Mouse (Mus musculus) kidney, postnatal 25 days (tissue): ENCODE data around the gene Gm6034.
"Not testable (repeated sequence)": the region's sequence is repeated elsewhere in the genome, so short reads cannot be mapped to it uniquely, and the experiment has no call there.

Source experiments
- DNase-seq, 2 experiments: peaks; one replicate each; pipeline ENCODE4 v3.0.0; 2021; ENCODE audit warnings: mixed read lengths in 2 of 2

The Gm6034 gene

DNA sequence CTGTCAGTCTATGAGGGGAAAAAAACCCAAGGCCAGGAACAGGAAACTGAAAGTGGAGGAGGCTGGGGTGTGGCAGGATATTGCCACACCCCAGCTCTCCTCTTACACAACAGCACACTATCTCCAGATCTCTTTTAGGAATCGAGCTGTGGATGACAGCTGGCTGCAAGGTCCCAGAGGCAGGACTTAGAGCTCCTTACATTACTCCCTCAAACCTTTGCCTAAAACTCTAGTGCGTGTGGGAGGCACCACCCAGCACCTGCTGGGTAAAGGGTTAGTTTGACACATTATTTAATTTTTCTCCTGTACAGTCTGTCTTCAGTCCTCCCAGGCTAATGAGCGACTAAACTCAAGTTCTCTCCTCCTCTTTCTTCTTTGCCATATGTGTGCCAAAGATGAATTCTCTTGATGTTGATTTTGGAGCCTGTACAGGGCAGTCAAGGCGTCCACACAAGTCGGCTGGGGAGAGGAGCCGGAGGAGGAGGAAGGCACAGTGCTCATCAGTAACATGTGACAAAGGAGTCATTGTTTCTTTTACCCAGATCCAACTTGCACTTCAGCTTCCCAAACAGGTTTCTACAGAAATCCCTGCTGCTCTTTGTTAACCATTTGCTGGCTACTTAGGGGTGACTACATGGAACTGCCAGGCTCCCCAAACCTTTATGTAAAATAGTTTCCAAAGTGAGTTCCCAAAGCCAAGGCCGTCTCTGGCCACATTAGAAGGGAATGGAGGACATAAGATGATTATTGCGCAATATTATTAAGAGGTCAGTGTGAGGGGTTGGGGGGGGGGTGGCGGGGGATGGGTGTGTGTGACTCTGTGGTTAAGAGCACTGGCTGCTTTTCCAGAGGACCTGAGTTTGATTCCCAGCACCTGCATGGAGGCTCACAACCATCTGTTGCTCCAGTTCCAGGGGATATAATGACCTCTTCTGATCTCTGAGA, 18.8 kb upstream of the Gm6034 start:
- peak; percentile 48 to 61 for DNase-seq

DNA sequence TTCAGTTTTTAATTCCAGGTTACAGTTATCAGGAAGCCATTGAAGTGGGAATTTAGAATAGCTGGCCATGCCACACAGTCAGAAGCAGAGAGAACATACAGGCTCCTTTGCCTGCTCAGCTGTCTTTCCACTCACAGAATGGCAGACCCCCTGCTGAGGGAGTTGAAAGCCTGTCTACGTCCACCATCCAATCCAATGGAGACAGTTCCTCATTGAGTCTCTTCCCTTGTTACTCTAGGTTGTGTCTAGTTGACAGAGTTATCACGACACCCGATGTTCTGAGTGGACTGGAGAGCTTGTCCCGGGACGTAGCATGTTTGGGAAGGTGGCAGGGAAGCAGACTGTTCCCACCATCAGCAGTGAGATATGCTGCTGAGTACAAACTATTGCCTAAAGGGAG, 17.6 kb upstream of the Gm6034 start:
- no peak for DNase-seq

DNA sequence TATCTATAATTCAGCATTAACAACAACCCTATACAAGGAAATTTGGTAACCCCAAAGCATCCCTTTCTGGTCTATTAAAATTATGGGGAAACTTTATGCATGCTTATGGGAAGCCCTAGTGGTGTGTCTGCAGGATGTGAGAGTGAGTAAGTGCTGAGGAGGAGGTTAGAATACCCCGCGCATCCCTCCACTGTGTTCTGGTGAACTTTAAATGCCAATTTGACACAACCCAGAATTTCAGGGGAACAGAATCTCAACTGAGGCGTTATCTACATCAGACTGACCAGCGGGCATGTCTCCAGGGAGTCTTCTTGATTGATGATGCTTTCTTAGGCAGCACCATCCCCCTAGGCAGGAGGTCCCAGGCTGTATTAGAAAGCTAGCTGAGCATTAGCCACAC, 16.9 kb upstream of the Gm6034 start:
- no peak for DNase-seq

DNA sequence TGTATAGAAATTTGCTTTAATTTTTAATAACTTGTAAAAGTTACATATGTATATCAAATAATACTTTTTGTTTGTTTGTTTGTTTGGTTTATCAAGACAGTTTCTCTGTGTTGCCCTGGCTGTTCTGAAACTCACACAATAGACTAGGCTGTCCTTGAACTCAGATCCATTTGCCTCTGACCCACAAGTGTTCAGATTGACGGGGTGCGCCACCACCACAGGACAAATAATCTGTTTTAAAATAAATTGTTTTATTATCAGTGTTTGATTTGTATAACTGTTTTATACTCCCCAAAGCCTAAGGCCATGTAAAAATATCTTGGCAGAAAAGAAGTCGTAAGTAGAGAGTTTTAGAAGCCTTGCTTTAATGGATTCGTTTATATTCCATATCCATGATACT, 15.1 kb upstream of the Gm6034 start:
- no peak for DNase-seq

DNA sequence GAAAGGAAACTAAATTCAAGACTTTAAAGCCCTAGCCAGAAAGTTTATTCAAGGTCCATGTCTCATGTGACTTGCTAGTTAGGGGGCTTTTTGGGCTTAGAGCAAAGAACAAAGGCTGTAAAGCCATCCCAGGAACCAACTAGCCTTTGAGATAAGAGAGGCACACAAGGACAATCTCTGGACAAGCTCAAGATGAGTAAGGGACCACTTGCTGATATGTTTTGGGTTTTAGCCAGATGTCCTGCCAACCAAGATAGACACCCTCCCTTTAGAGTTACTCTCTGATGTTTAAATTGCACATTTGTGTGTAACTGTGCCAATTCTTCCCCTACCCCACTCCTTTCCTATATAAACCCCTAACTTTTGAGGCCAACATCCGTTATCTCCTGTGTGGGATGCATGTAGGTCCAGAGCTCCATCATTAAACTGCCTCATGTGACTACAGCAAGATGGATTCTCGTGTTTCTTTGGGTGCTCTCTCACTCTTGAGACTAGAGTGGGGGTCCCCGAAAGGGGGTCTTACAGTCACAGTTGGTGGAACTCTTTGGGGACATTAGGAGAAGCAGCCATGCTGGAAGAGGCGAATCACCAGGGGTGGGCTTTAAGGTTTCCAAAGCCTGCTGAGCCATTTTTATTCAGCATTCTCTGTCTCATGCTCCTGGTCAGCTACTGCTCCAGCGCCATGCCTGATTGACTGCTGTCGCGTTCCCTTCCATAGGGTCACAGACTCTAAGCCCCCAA, 13.7 kb upstream of the Gm6034 start:
- no peak for DNase-seq

DNA sequence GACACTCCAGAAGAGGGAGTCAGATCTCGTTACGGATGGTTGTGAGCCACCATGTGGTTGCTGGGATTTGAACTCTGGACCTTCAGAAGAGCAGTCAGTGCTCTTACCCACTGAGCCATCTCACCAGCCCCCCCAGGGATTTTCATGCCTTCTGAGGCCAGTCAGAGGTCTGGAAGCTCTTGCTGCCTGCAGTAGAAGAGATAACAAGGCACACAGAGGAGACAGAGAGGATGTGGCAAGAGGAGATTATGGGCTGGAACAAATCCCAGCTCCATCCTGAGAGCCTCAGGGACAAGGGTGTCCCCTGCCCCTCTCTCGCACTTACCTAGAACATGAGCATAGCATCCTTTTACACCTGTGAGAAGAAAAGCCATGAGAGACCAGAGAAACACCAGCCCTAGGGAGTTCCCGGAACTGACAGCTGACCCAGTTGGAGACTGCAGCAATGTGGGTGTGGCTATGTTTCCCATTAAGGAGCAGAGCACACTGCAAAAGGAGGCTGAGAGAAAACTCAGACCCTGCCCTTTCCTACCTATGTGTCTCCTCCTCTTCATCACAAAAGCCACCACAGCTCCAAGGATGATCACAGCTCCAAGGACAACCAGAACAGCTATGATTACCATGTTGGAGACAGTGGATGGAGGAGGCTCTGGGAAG, 12.6 kb upstream of the Gm6034 start:
- DNase-seq, result not testable (repeated sequence)

DNA sequence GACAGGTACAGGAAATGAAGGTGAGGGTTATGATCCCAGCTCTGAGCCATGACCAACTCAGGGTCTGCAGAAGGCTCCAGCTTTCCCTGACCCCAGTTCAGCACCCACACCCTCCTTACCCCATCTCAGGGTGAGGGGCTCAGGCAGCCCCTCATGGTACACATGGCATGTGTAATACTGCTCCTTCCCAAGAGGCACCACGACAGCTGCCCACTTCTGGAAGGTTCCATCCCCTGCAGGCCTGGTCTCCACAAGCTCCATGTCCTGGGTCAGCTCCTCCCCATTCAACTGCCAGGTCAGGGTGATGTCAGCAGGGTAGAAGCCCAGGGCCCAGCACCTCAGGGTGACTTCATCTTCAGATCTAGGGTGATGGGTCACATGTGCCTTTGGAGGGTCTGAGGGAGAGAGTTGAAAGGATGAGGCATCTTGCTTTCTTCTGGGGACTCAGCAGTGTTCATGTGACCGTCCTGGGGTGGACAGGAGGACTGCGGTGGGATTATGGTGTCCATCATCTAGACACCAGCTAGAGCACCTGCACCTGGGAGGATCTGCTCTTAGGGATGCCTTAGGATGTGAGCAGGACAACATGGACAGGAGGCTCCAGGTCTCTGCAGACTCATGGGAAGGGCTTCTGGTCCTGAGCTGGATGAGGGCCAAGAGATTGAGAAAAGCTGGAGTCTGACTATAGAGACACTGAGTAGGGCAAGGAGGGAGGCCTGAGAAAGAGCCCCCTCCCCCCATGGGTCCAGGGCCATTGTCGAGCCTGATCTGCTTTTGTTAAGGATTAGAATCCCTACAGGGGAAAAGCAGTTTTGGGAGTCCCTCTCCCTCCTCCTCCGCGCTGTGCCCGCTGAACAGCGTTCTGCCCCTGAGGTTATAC, 11.8 kb upstream of the Gm6034 start:
- DNase-seq, result not testable (repeated sequence)

DNA sequence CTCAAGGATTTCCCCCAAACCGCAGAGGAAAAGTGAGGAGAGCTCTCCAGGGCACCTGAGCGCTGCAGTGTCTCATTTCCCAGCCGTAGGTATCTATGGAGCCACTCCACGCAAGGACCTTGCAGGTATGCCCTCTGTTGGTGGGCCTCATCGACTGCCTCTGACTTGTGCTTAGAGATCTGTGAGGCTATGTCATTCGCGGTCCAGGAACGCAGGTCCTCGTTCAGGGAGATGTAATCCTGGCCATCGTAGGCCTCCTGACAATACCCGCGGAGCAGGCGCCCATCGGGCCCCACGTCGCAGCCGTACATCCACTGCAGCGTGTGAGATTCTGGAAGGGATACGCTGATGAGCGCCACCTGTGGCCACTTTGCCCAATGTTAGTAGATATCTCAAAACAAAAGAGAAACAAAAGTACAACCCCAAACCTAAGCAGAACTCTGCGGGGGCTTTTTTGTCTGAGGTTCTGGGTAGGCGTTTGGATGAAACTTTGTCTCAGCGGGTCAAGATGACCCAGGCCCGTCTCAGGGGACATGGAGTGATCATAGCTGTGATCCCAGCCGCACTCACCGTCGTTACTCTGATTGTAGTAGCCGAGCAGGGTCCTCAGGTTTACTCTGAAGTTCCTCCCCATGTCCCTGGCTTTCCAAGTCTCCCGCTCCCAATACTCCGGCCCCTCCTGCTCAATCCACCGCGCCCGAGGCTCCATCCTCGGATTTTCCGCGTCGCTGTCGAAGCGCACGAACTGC, 11.0 kb upstream of the Gm6034 start:
- peak; percentile 65 to 70 for DNase-seq

DNA sequence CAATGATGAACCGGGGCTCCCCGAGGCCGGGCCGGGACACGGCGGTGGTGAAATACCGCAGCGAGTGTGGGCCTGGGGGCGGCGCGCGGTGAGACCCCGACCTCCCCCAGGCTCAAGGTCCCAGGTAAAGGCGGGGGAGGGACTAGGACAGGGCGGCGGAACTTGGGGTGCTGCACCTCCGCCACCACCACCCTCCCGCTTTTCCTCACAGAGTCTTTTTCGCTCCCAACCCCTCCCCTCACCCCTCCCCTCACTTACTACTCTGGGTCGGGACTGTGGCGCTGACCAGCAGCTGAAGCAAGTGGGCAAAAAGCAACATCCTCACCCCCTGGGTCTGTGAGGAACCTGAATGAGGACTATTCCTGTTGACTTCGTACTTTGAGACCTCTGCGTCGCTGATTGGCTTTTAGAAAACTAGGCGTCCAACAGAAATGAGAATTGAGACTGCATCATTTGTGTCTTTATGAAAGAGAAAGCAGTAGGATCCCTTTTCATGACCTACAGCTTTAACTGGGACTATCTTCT, 10.3 kb upstream of the Gm6034 start, which contains the start of gene H2-T23:
Gene H2-T23 (minus strand): TSS at position 505 of the 525 bp plus-strand sequence.
- DNase-seq, result peak; percentile 71 to 87

DNA sequence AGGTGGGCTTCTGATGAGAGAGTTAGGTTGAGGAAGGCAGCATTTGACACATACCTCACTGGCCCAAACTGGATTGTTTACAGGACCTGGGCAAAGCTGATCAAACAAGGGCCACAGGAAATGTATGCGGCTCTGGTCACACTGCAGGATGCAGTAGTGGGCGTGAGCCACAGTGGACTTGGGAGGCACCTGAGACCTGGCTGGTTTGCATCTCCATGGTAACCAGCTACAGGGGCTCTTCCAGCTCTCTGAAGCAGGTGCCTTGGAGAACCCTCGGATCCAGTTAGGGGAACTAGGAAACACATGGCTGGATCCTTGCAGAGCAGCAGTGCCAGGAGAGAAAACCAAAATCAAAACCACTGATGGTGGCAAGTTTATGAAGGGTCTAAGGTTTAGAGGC, 8.2 kb upstream of the Gm6034 start:
- not testable (repeated sequence) for DNase-seq

DNA sequence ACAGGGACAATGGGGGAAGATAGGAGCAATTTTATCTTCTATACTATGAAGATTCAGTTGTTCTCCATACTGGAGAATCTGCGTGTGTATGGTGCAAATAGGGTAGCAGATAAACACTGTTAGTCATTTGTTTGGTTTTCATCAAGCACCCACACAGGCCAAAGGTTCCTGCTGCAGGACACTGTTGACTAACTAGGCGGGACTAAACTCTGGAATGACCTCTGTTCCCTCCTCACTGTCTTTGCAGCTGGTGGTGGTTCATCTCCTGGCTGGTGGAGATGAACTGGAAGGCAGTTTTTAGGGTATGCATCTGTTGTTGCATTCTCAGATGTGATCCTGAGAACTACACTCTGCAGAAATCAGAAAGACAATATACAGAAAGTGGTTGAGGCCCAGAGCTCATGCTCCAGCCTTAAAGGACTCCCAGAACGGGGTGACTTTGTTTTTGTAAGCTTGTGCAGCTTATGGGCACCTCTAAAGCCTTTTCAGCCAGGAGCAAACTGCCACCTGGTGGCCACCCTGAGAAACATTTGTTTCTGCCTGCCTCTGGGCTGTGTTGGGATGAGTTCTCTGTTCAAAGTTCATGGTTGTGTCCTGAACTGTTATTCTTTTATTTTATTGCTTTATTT, 7.6 kb upstream of the Gm6034 start:
- DNase-seq, result peak; percentile 63 to 80

DNA sequence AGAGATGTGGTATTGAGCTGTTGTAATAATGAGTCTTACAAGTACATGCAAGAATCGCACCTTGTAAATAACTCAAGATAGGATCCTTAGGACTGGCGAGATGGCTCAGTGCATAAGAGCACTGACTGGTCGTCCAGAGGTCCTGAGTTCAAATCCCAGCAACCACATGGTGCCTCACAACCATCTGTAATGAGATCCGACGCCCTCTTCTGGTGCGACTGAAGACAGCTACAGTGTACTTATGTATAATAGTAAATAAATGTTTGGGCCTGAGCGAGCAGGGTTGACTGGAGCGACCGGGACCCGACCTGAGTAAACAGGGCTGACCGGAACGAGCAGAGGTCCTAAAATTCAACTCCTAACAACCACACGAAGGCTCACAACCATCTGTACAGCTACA, 6.6 kb upstream of the Gm6034 start:
- DNase-seq, result not testable (repeated sequence)

DNA sequence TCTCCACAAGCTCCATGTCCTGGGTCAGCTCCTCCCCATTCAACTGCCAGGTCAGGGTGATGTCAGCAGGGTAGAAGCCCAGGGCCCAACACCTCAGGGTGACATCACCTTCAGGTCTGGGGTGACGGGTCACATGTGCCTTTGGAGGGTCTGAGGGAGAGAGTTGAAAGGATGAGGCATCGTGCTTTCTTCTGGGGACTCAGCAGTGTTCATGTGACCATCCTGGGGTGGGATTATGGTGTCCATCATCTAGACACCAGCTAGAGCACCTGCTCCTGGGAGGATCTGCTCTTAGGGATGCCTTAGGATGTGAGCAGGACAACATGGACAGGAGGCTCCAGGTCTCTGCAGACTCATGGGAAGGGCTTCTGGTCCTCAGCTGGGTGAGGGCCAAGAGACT, 2.2 kb upstream of the Gm6034 start:
- DNase-seq, result not testable (repeated sequence)

DNA sequence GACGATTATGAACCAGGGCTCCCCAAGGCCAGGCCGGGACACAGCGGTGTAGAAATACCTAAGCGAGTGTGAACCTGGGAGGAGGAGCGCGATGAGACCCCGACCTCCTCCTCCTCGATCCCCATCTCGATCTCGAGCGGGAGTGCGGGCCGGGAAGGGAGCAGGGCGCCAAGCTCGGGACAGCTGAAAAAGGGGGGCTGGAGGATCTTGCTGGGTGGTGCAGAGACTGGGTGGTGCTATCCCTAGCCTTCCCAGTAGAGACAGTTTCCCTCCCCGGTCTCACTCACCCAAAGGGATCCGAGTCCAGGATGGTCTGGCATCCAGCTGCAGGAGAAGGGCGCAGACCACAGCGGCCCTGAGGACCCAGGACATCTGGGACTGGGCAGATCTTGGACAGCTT, 706 bp upstream of the Gm6034 start:
- DNase-seq, result peak in 1 of 2 experiments; percentile 42

DNA sequence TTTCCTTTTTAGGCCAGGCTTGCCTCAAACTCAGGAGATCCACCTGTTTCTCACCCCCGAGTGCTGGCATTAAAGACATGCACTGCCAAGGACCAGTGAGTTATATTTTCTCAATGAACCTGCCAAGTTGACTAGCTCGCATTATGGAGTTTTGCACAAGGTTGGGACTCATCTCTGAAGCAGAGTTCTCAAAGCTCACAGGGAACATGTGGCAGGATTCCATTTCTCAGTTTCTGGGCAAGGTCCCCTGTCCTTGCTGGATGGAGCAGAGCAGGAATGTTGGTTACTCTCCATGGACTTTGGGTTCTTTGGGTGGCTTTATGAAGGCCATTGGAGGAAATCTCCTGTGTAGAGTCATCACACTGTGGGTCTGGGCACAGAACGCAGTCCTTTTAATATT, 525 bp downstream of the Gm6034 start:
- DNase-seq, result no peak

DNA sequence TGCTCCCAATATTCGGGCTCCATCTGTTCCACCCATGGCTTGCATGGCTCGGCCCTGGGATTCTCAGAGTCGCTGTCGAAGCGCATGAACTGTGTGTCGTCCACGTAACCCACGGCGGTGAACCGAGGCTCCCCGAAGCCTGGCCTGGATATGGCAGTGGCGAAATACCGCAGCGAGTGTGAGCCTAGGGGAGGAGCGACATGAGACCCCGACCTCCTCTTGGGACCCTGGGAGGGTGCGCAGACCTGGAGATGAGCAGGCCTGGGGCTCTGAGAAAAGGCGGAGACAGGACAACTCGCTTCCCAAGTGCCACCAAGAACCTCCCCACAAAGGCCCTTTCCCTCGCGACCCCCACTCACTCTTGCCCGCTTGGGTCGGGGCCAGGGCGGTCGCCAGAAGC, 15.2 kb downstream of the Gm6034 start:
- not testable (repeated sequence) for DNase-seq

DNA sequence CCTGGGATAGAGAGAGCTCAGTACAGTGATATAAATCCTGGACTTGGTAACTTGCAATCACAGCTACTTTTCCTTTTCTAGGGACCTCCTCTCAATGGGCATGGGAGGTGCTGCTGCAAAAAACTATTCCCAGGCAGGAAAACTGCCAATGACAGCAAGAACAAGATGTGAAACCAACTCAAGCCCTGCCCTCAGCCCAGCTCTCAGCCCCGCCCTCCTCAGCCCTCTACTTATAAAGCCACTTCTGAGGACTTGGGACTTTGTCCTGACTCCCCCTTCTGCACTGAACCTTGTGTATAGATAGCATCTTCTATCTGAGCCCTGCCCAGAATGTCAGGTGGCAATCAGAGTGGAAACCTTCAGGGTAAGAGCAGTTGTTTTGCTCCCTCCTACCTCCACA, 15.6 kb downstream of the Gm6034 start, which contains the start of gene Gm11127:
Gene Gm11127 (minus strand): TSS at position 10 of the 400 bp plus-strand sequence.
- peak; percentile 15 to 49 for DNase-seq

DNA sequence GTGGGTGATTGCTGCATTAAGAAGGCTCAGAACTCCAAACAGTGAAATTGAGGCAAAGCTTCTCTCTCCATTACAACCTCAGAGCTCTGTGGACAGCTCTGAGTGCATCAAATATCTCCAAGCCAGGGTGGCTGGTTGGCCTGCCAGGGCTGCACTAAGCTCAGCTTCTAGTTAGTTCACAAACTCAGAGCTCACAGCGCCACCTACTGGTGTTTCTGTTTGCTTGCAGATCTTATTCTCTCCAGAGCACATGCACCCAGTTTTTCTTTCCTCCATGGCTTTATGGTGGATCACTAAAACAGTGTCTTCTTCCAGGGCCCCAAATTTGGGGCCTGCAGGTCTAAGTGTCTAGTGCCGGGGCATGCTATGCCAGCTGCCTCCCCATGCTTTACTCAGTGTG, 18.1 kb downstream of the Gm6034 start:
- peak; percentile 91 to 95 for DNase-seq

DNA sequence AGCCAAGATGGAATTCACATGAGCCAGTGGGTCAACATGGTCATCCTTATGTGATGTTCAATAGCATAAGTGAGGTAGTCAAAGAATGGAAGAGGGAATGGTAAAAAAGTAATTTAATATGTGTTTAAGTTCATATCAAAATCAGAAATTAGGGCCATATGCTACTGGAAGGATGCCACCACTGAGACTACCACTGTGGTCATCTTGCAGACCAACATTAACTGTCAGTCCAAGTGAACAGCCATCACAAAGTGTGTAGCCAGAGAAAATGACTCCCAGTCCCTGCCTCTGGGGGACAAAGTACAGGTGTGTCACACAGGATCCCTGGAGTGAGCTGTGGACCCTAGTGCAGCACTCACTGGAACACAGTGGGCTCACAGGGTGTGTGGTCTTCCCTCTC, 39.1 kb downstream of the Gm6034 start:
- DNase-seq, result not testable (repeated sequence)

DNA sequence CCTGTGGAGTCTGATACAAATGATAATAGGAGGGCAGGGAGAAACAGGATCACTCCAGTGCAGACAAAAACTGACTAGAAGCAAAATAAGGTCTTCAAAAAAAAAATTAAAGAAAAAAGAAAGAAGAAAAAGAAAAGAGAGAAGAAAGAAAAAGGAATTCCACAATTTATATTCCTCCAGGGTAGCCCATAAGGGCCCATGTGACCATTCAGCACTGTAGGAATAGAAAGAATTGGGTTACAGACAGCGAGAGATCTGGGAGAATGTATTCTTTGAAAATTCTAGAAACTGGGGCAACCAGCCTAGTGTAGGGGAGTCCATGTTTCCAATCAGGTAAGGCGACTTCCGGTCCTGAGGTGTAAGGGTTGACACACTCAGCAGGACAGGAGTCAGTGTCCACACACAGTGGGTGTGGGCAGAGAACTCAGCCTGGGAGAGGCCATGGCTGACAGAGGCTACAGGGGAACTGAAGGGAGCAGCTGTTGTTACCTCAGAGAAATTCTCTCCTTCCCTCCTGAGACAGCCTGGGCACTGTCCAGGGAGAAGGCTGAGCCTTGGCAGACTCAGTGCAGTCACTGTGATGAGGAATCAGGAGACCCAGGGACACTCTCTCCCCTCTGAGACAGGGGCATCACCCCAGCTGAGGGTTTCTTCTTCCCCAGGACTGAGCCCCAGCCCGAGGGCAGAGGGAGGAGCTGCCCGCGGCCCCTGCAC, 39.9 kb downstream of the Gm6034 start:
- DNase-seq, result not testable (repeated sequence)
